Mouse (Mus musculus) cerebellum, adult 2 months (tissue): ENCODE data around the gene Asic4. TPM values are rescaled to one million over a fixed set of nuclear protein-coding genes. Genes with fewer than 3 reads are reported as not detected.

ENCODE experiments used
- DNase-seq, 2 experiments: peaks; one replicate each; pipeline ENCODE4 v3.0.0; 2021
- H3K27ac ChIP-seq: fragments of 200-500 bp; 2 replicates; pipeline ENCODE4 v1.5.1; 2012; ENCODE audit warnings: low read length, control low read depth, inconsistent platforms; ENCODE audit not compliant: insufficient read depth
- H3K27me3 ChIP-seq: fragments of 200-500 bp; 2 replicates; pipeline ENCODE4 v1.6.1; 2012; ENCODE audit warnings: inconsistent platforms, mild to moderate bottlenecking, low read length, moderate library complexity; ENCODE audit not compliant: control insufficient read depth, insufficient read depth
- H3K4me1 ChIP-seq: fragments of 200-500 bp; 2 replicates; pipeline ENCODE4 v1.6.1; 2011; ENCODE audit warnings: low read length; ENCODE audit not compliant: control insufficient read depth, insufficient read depth
- H3K4me3 ChIP-seq: fragments of 200-500 bp; replicated peaks from 2 replicates; pipeline ENCODE3; 2011; ENCODE audit warnings: mild to moderate bottlenecking, low read depth, low read length, control low read depth; ENCODE audit not compliant: insufficient read depth
- CTCF ChIP-seq: fragments of 200-500 bp; IDR thresholded peaks from 2 replicates; pipeline ENCODE4 v1.5.1; 2011; ENCODE audit warnings: low read depth, mild to moderate bottlenecking, control low read depth, low read length, moderate library complexity, borderline replicate concordance; ENCODE audit not compliant: insufficient read depth
- POLR2A ChIP-seq: fragments of 200-500 bp; IDR thresholded peaks from 2 replicates; pipeline ENCODE4 v1.6.1; 2011; ENCODE audit warnings: low read length, control low read depth, borderline replicate concordance; ENCODE audit not compliant: insufficient read depth
- WGBS: fragments of 180-500 bp; shearing (Covaris S2); methylation state at CpG from one replicate; pipeline ENCODE4 v1.1.7; 2018; 5-methylcytosine and 5-hydroxymethylcytosine counted together
- polyA plus RNA-seq: library from polyadenylated mRNA; depleted of rRNA; stranded (reverse); fragments of >200 nt; gene quantifications from 2 replicates; pipeline ENCODE4 v1.2.3, GENCODE M21; 2012

The Asic4 gene
- polyA plus RNA-seq, 1 experiment = 2.8 TPM

GRCm38 (mm10) chr1:75502945-75503650, 52.9 kb downstream of the Asic4 start:
- WGBS = 86% methylated on average over 25 of the region's 25 CpGs
- Histone ChIP-seq H3K27me3 (no peaks in the 10 kb centered on the region), H3K4me1 (peaks cover 12% of the 10 kb centered on the region), H3K27ac (no peak overlapping the region), H3K4me3 (no peak overlapping the region)
- no peak for TF ChIP-seq CTCF
- no peak for TF ChIP-seq POLR2A
- DNase-seq = peak in 1 of 2 experiments; percentile 10

- H3K4me1 ChIP-seq = peaks cover 12% of the 10 kb centered on the region
- no peak overlapping the region for H3K4me3 ChIP-seq
- TF ChIP-seq CTCF (no peak), POLR2A (no peak)
- WGBS = 75% methylated on average over 23 of the region's 23 CpGs
- no peak overlapping the region for H3K27ac ChIP-seq
- peak in 1 of 2 experiments; percentile 21 for DNase-seq
- H3K27me3 ChIP-seq = no peaks in the 10 kb centered on the region
Measured at GRCm38 (mm10) chr1:75503651-75503980, 53.4 kb downstream of the Asic4 start.

GRCm38 (mm10) chr1:75504256-75505045, 54.2 kb downstream of the Asic4 start:
- no peaks in the 10 kb centered on the region for H3K27me3 ChIP-seq
- DNase-seq = peak in 1 of 2 experiments; percentile 18
- no peak overlapping the region; the same call in 1 of the 2 replicates for H3K27ac ChIP-seq
- 73% methylated on average over 9 of the region's 9 CpGs for WGBS
- H3K4me1 ChIP-seq = peaks cover 12% of the 10 kb centered on the region
- TF ChIP-seq POLR2A (no peak), CTCF (no peak)
- H3K4me3 ChIP-seq = peak overlapping the region; percentile 69

GRCm38 (mm10) chr1:75505159-75505955, 55.1 kb downstream of the Asic4 start:
- H3K4me3 ChIP-seq = peak overlapping the region; percentile 69
- under 1% methylated on average over 84 of the region's 84 CpGs for WGBS

GRCm38 (mm10) chr1:75505956-75506831, 56.0 kb downstream of the Asic4 start, which contains the start of gene Obsl1:
Gene Obsl1 (minus strand): TSS chr1:75506452.
- whole genome bisulfite sequencing = 1% methylated on average over 64 of the region's 65 CpGs
- peak; percentile 66 to 76 for DNase-seq
- TF ChIP-seq POLR2A (no peak), CTCF (no peak)

More at GRCm38 (mm10) chr1:75505159-75505955, 55.1 kb downstream of the Asic4 start:
- Histone ChIP-seq H3K4me1 (peaks cover 12% of the 10 kb centered on the region), H3K27me3 (no peaks in the 10 kb centered on the region), H3K27ac (peak overlapping the region; percentile 72)
- peak; percentile 92 for DNase-seq
- TF ChIP-seq CTCF = no peak
- peak; percentile 89 for TF ChIP-seq POLR2A

GRCm38 (mm10) chr1:75507006-75507405, 56.8 kb downstream of the Asic4 start, which contains the start of gene Inha:
Gene Inha (plus strand): TSS chr1:75507077.
- Histone ChIP-seq H3K4me3 (peak within 1 kb of the TSS; percentile 69), H3K27ac (peak within 1 kb of the TSS; percentile 72), H3K4me1 (peaks cover 12% of the 10 kb centered on the region), H3K27me3 (no peaks in the 10 kb centered on the region)
- peak in 1 of 2 experiments; percentile 41 for DNase-seq
- TF ChIP-seq POLR2A = no peak
- no peak for TF ChIP-seq CTCF
- WGBS = 35% methylated on average over 10 of the region's 10 CpGs

More at GRCm38 (mm10) chr1:75505956-75506831, 56.0 kb downstream of the Asic4 start, which contains the start of gene Obsl1:
- Histone ChIP-seq H3K4me3 (peak within 1 kb of the TSS; percentile 69), H3K4me1 (peaks cover 12% of the 10 kb centered on the region), H3K27me3 (no peaks in the 10 kb centered on the region), H3K27ac (peak within 1 kb of the TSS; percentile 72)
